Mouse (Mus musculus): ENCODE measurements around the gene Chrnb2. TPM values are rescaled to one million over a fixed set of nuclear protein-coding genes. Genes with fewer than 3 reads are reported as not detected.
A peak's percentile ranks its signal among the peaks of the same experiment; 100 is the strongest.

Chrnb2 gene
- polyA plus RNA-seq, 1 experiment from 2014 or later, result 0.27 TPM

GRCm38 (mm10) chr3:89773740-89774211 lies 9.3 kb upstream of the Chrnb2 start:
- Histone ChIP-seq H3K4me1 (ENCODE audit: insufficient read depth) (peaks cover 30% of the 10 kb centered on the region), H3K27me3 (ENCODE audit: insufficient read depth, low read length) (no peaks in the 10 kb centered on the region), H3K4me3 (ENCODE audit: low read depth, low read length) (peak overlapping the region; percentile 67), H3K27ac (ENCODE audit: low read depth) (peak overlapping the region; percentile 86), H3K4me2 (ENCODE audit: low read depth, low read length) (peak overlapping the region; percentile 93), H3K9me3 (ENCODE audit: low read length) (no peaks in the 10 kb centered on the region), H3K9ac (replicated peaks) (peak overlapping the region; percentile 76), H3K36me3 (replicated peaks; ENCODE audit: insufficient read depth, low read length) (peaks cover 29% of the 10 kb centered on the region)
- peak; percentile 18 for ATAC-seq
- DNase-seq, result no peak
- TF ChIP-seq EP300 (IDR thresholded peaks at IDR 0.05; ENCODE audit: low read depth) (no peak), CTCF (IDR thresholded peaks at IDR 0.05; ENCODE audit: low read depth) (no peak)
- WGBS (ENCODE audit: insufficient replicate concordance), result 0% methylated on average over 24 of the region's 37 CpGs

- Histone ChIP-seq H3K9me3 (ENCODE audit: low read length) (no peaks in the 10 kb centered on the region), H3K27me3 (ENCODE audit: insufficient read depth, low read length) (no peaks in the 10 kb centered on the region), H3K27ac (ENCODE audit: low read depth) (peak within 1 kb of the TSS; percentile 86), H3K4me3 (ENCODE audit: low read depth, low read length) (peak within 1 kb of the TSS; percentile 67), H3K4me1 (ENCODE audit: insufficient read depth) (peaks cover 30% of the 10 kb centered on the region), H3K36me3 (replicated peaks; ENCODE audit: insufficient read depth, low read length) (peaks cover 23% of the 10 kb centered on the region), H3K9ac (replicated peaks) (peak within 1 kb of the TSS; percentile 76), H3K4me2 (ENCODE audit: low read depth, low read length) (peak within 1 kb of the TSS; percentile 93)
- DNase-seq (peak; percentile 95), ATAC-seq (peak; percentile 90)
- TF ChIP-seq CTCF (IDR thresholded peaks at IDR 0.05; ENCODE audit: low read depth) (no peak), EP300 (IDR thresholded peaks at IDR 0.05; ENCODE audit: low read depth) (0 out of 2 replicates have a peak, but pooled peaks have one; percentile 16)
- WGBS (ENCODE audit: insufficient replicate concordance), result under 1% methylated on average over 55 of the region's 90 CpGs
Observed at GRCm38 (mm10) chr3:89772968-89773709, 8.7 kb upstream of the Chrnb2 start, which contains the start of gene Ube2q1. Gene Ube2q1 (plus strand): TSS chr3:89773616.

GRCm38 (mm10) chr3:89772588-89772967 lies 8.1 kb upstream of the Chrnb2 start:
- Histone ChIP-seq H3K4me2 (ENCODE audit: low read depth, low read length) (peak overlapping the region; percentile 93), H3K9ac (replicated peaks) (peak overlapping the region; percentile 76), H3K4me3 (ENCODE audit: low read depth, low read length) (peak overlapping the region; percentile 67), H3K27ac (ENCODE audit: low read depth) (peak overlapping the region; percentile 86), H3K4me1 (ENCODE audit: insufficient read depth) (peaks cover 30% of the 10 kb centered on the region), H3K36me3 (replicated peaks; ENCODE audit: insufficient read depth, low read length) (peaks cover 19% of the 10 kb centered on the region), H3K9me3 (ENCODE audit: low read length) (no peaks in the 10 kb centered on the region), H3K27me3 (ENCODE audit: insufficient read depth, low read length) (no peaks in the 10 kb centered on the region)
- WGBS (ENCODE audit: insufficient replicate concordance), result 1% methylated on average over 17 of the region's 17 CpGs
- DNase-seq (peak; percentile 84), ATAC-seq (peak; percentile 69)
- peak; percentile 99 for TF ChIP-seq CTCF (IDR thresholded peaks at IDR 0.05; ENCODE audit: low read depth)
- TF ChIP-seq EP300 (IDR thresholded peaks at IDR 0.05; ENCODE audit: low read depth), result no peak

GRCm38 (mm10) chr3:89770425-89771002 lies 6.1 kb upstream of the Chrnb2 start:
- no peak overlapping the region for H3K9ac ChIP-seq (replicated peaks)
- no peak overlapping the region for H3K27ac ChIP-seq (ENCODE audit: low read depth)
- H3K36me3 ChIP-seq (replicated peaks; ENCODE audit: insufficient read depth, low read length), result no peaks in the 10 kb centered on the region
- no peak overlapping the region for H3K4me3 ChIP-seq (ENCODE audit: low read depth, low read length)
- ATAC-seq (no peak), DNase-seq (no peak)
- peaks cover 30% of the 10 kb centered on the region for H3K4me1 ChIP-seq (ENCODE audit: insufficient read depth)
- no peaks in the 10 kb centered on the region for H3K9me3 ChIP-seq (ENCODE audit: low read length)
- WGBS (ENCODE audit: insufficient replicate concordance), result 42% methylated on average over 2 of the region's 2 CpGs
- no peaks in the 10 kb centered on the region for H3K27me3 ChIP-seq (ENCODE audit: insufficient read depth, low read length)
- H3K4me2 ChIP-seq (ENCODE audit: low read depth, low read length), result no peak overlapping the region
- no peak for TF ChIP-seq CTCF (IDR thresholded peaks at IDR 0.05; ENCODE audit: low read depth)
- no peak for TF ChIP-seq EP300 (IDR thresholded peaks at IDR 0.05; ENCODE audit: low read depth)

- Histone ChIP-seq H3K9ac (replicated peaks) (no peak overlapping the region), H3K27me3 (ENCODE audit: insufficient read depth, low read length) (0 out of 2 replicates have a peak, but pooled peaks cover under 1% of the 10 kb centered on the region), H3K4me3 (ENCODE audit: low read depth, low read length) (no peak overlapping the region), H3K27ac (ENCODE audit: low read depth) (no peak overlapping the region), H3K9me3 (ENCODE audit: low read length) (no peaks in the 10 kb centered on the region), H3K4me1 (ENCODE audit: insufficient read depth) (peaks cover 21% of the 10 kb centered on the region), H3K4me2 (ENCODE audit: low read depth, low read length) (no peak overlapping the region), H3K36me3 (replicated peaks; ENCODE audit: insufficient read depth, low read length) (no peaks in the 10 kb centered on the region)
- no peak for TF ChIP-seq EP300 (IDR thresholded peaks at IDR 0.05; ENCODE audit: low read depth)
- no peak for TF ChIP-seq CTCF (IDR thresholded peaks at IDR 0.05; ENCODE audit: low read depth)
- no peak for DNase-seq
- ATAC-seq, result no peak
- 68% methylated on average over 7 of the region's 7 CpGs for WGBS (ENCODE audit: insufficient replicate concordance)
Observed at GRCm38 (mm10) chr3:89769584-89769983, 5.2 kb upstream of the Chrnb2 start.

GRCm38 (mm10) chr3:89759786-89760185 lies 4.6 kb downstream of the Chrnb2 start:
- Histone ChIP-seq H3K9ac (replicated peaks) (no peak overlapping the region), H3K36me3 (replicated peaks; ENCODE audit: insufficient read depth, low read length) (no peaks in the 10 kb centered on the region), H3K4me2 (ENCODE audit: low read depth, low read length) (no peak overlapping the region), H3K27ac (ENCODE audit: low read depth) (no peak overlapping the region), H3K27me3 (ENCODE audit: insufficient read depth, low read length) (peaks cover 13% of the 10 kb centered on the region), H3K4me1 (ENCODE audit: insufficient read depth) (peaks cover 4% of the 10 kb centered on the region), H3K9me3 (ENCODE audit: low read length) (no peaks in the 10 kb centered on the region), H3K4me3 (ENCODE audit: low read depth, low read length) (no peak overlapping the region)
- ATAC-seq (no peak), DNase-seq (no peak)
- TF ChIP-seq EP300 (IDR thresholded peaks at IDR 0.05; ENCODE audit: low read depth), result no peak
- TF ChIP-seq CTCF (IDR thresholded peaks at IDR 0.05; ENCODE audit: low read depth), result no peak
- WGBS (ENCODE audit: insufficient replicate concordance), result 53% methylated on average over 3 of the region's 3 CpGs

All from liver, postnatal 0 days (tissue).